Mouse (Mus musculus) liver, postnatal 0 days (tissue): ENCODE results near the gene Uxs1. TPM values are rescaled to one million over a fixed set of nuclear protein-coding genes. Genes with fewer than 3 reads are reported as not detected.

Experiments
- ATAC-seq: fragments of 200-750 bp; cut with Nextera tagmentation; 2 replicates; pipeline ENCODE4 v1.8.0; 2017; ENCODE audit warnings: mild to moderate bottlenecking, moderate library complexity
- DNase-seq: peaks from one replicate; pipeline ENCODE4 v3.0.0-alpha.2; 2016
- H3K27ac ChIP-seq: fragments of 300-500 bp; sonication (generic); 2 replicates; pipeline ENCODE4 v1.5.1; 2014; ENCODE audit warnings: antibody characterized with exemption, moderate library complexity, mild to moderate bottlenecking, low read depth
- H3K27me3 ChIP-seq: fragments of 300-500 bp; sonication (generic); 2 replicates; pipeline ENCODE4 v1.6.1; 2014; ENCODE audit warnings: low read length, control low read depth, mixed read lengths; ENCODE audit not compliant: insufficient read depth
- H3K36me3 ChIP-seq: fragments of 300-500 bp; sonication (generic); replicated peaks from 2 replicates; pipeline ENCODE4 v1.6.1; 2014; ENCODE audit warnings: mild to moderate bottlenecking, control low read depth, low read length, moderate library complexity, mixed read lengths; ENCODE audit not compliant: insufficient read depth
- H3K4me1 ChIP-seq: fragments of 300-500 bp; sonication (generic); 2 replicates; pipeline ENCODE4 v1.6.1; 2014; ENCODE audit warnings: antibody characterized with exemption, mild to moderate bottlenecking, control low read depth; ENCODE audit not compliant: insufficient read depth
- H3K4me2 ChIP-seq: fragments of 300-500 bp; sonication (generic); 2 replicates; pipeline ENCODE4 v1.6.1; 2014; ENCODE audit warnings: low read depth, mild to moderate bottlenecking, low read length, moderate library complexity, mixed read lengths
- H3K4me3 ChIP-seq: fragments of 300-500 bp; sonication (generic); 2 replicates; pipeline ENCODE4 v1.5.1; 2014; ENCODE audit warnings: low read depth, low read length
- H3K9ac ChIP-seq: fragments of 300-500 bp; sonication (generic); replicated peaks from 2 replicates; pipeline ENCODE4 v1.6.1; 2014; ENCODE audit warnings: mild to moderate bottlenecking, moderate library complexity
- H3K9me3 ChIP-seq: fragments of 300-500 bp; sonication (generic); 2 replicates; pipeline ENCODE4 v1.6.1; 2016; ENCODE audit warnings: mild to moderate bottlenecking, control low read depth, low read length, mixed read lengths
- CTCF ChIP-seq: sonication (generic); IDR thresholded peaks from 2 replicates; pipeline ENCODE4 v1.5.1; 2016; ENCODE audit warnings: antibody characterized with exemption, low read depth
- EP300 ChIP-seq: IDR thresholded peaks from 2 replicates; pipeline ENCODE4 v1.6.1; 2016; ENCODE audit warnings: antibody characterized with exemption, low read depth, mild to moderate bottlenecking
- WGBS: fragments of 180-500 bp; shearing (Covaris S2); extraction: QIAGEN DNeasy Blood & Tissue Kit; methylation state at CpG from one replicate; pipeline ENCODE4 v1.1.7; 2014; ENCODE audit not compliant: insufficient replicate concordance; 5-methylcytosine and 5-hydroxymethylcytosine counted together
- polyA plus RNA-seq: library from polyadenylated mRNA; unstranded; fragments of >200 nt; fragmentation: Nextera tagmentation; extraction: Ambion mirVana; gene quantifications from 2 replicates; pipeline ENCODE4 v1.2.1, GENCODE M21; 2015

Gene Uxs1
- polyA plus RNA-seq, 1 experiment from 2014 or later, result 7.4 TPM

DNA sequence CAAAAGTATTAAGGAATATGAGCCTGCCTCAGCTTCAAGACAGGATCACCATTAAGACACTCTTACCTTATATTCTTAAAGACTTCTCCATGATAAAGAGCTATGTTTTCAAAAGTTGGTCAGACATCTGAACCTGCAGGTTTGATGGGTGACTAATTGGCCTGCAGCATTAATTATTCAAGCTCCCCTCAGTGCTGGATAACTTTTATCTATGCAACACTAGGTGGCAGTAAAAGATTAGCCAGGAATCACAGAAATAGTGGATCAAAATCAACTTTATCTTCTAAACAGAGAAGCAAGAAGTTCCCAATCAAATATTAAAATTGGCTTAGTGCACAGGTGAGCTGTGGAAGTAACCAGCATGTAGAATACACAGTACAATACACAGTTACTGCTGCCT is 67.5 kb downstream of the Uxs1 start:
- DNase-seq (no peak), ATAC-seq (no peak)
- Histone ChIP-seq H3K4me3 (no peak overlapping the region), H3K9me3 (no peaks in the 10 kb centered on the region), H3K27ac (no peak overlapping the region), H3K9ac (no peak overlapping the region), H3K27me3 (no peaks in the 10 kb centered on the region), H3K36me3 (peaks cover 24% of the 10 kb centered on the region), H3K4me2 (no peak overlapping the region), H3K4me1 (no peaks in the 10 kb centered on the region)
- TF ChIP-seq EP300, result no peak
- peak; percentile 63 for TF ChIP-seq CTCF

DNA sequence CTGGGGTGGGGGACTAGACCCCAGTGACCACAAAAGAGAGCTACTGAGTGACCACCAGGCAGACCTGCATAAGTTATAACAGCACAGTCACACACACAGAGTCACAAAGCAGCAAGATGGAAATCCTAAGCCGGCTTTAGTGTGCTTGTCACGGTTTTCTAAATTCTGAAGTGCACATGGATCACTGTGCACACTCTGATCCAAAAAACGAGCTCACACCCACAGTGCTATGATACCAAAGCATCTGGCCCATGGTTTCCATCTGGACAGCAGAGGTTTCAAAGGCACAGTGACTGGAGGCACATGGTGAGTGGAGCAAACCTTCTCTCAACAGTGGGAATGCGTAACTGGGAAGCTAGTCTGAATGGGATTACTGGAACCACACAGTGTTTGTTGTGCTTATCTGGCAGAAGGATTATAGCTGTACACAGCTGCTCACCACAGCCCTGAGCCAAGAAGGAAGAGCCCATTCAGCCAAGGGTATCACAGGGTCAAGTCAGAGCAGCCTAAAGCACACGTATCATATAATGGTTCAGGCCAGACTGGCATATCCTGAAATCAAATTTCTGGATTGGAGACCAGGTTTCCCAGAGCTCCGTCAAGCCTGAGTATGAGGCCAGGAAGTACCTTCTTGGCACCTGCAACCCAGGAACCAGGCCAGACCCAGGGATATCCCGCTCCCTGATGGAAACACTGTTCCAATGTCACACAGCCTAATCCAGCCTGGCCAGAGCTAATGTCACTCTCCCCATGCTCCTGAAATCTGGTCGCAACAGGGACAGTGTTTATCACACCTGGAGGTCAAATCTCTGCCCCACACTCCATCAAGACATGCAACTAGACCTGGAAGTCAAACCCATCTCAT is 72.9 kb downstream of the Uxs1 start:
- Histone ChIP-seq H3K9me3 (no peaks in the 10 kb centered on the region), H3K4me2 (no peak overlapping the region), H3K36me3 (peaks cover 30% of the 10 kb centered on the region), H3K27me3 (no peaks in the 10 kb centered on the region), H3K27ac (no peak overlapping the region), H3K9ac (no peak overlapping the region), H3K4me3 (no peak overlapping the region), H3K4me1 (no peaks in the 10 kb centered on the region)
- no peak for TF ChIP-seq CTCF
- TF ChIP-seq EP300, result no peak
- 83% methylated on average over 8 of the region's 8 CpGs for whole genome bisulfite sequencing
- DNase-seq (no peak), ATAC-seq (no peak)

DNA sequence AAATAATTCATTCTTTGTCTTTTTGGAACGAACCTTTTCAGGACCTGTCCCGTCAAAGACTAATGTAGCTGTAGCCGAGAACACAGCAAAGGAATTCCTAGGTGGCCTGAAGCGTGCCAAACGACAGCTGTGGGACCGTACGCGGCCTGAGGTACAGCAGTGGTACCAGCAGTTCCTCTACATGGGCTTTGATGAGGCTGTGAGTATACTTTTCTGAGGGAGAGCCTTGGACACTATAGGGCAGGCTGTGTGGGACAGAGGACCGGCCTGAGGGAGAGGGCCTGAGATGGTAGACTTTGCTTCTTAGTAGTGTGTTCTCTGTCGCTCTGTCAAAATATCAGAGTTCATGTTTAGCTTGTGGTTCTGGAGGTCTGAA is 89.1 kb downstream of the Uxs1 start:
- TF ChIP-seq CTCF, result no peak
- no peak for TF ChIP-seq EP300
- Histone ChIP-seq H3K27ac (no peak overlapping the region), H3K9me3 (peaks cover 3% of the 10 kb centered on the region; the same call in 1 of the 2 replicates), H3K4me1 (no peaks in the 10 kb centered on the region), H3K9ac (no peak overlapping the region), H3K36me3 (no peaks in the 10 kb centered on the region), H3K4me3 (no peak overlapping the region), H3K4me2 (no peak overlapping the region), H3K27me3 (no peaks in the 10 kb centered on the region)
- WGBS, result 87% methylated on average over 10 of the region's 10 CpGs
- DNase-seq, result no peak
- no peak for ATAC-seq

DNA sequence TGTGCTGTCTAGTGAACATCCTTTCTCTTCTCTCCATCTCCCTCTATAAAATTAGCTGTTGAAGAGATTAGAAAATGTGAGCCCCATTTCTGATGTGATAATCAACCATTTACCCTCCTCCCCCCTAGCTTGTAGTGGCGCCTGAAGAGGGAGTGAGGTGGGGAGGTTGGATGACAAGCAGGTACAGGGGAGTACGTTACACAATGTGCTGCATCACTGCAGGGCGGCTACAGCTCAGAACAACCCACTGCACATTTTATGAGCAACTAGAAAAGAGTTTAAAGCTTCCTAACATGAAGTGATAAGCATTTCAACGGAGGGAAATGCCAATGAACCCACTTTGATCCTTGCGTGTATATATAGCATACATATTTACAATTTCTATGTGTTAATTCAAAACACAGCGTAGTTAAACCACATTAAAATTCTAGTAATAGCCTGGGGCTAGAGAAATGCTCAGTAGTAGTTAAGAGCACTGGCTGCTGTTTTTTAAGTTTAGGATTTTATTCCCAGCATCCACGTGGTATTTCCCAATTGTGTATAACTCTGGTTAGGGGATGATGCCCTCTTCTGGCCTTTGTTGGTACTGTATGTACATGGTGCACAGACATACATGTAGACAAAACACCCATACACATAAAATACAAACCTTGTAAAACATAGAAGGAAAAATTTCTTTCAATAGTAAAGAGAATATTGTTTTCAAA is 89.6 kb downstream of the Uxs1 start:
- DNase-seq, result peak; percentile 28
- TF ChIP-seq EP300 (no peak), CTCF (peak; percentile 70)

DNA sequence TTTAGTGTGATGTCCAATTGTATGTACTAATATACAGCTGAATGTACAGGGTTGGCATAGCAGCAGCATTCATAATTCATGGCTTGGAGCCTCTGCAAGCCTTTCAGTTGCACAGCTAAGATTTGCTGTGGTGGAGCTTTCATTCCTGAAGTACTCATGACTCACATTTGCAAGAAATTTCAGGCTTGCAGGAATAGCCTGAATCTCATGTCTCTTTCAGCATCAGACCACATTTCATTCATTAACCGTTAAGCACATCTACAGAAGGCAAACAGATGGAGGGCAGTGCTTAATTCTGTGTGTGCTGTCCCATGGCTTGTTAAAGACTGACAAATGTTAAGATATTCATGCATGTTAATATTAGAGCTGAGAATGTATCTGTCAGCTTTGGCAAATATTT is 94.9 kb downstream of the Uxs1 start:
- Histone ChIP-seq H3K27me3 (no peaks in the 10 kb centered on the region), H3K36me3 (no peaks in the 10 kb centered on the region), H3K9me3 (peaks cover 3% of the 10 kb centered on the region; the same call in 1 of the 2 replicates), H3K4me1 (no peaks in the 10 kb centered on the region), H3K9ac (no peak overlapping the region), H3K4me2 (no peak overlapping the region), H3K4me3 (no peak overlapping the region), H3K27ac (no peak overlapping the region)
- 78% methylated on average over 1 of the region's 1 CpGs for WGBS
- DNase-seq (no peak), ATAC-seq (no peak)
- no peak for TF ChIP-seq CTCF
- no peak for TF ChIP-seq EP300

More for the DNA sequence above, 89.6 kb downstream of the Uxs1 start:
- no peaks in the 10 kb centered on the region for H3K36me3 ChIP-seq
- no peak overlapping the region for H3K4me2 ChIP-seq
- no peak overlapping the region for H3K4me3 ChIP-seq
- H3K9ac ChIP-seq, result no peak overlapping the region
- ATAC-seq, result no peak
- H3K9me3 ChIP-seq, result peaks cover 3% of the 10 kb centered on the region; the same call in 1 of the 2 replicates
- no peaks in the 10 kb centered on the region for H3K4me1 ChIP-seq
- no peaks in the 10 kb centered on the region for H3K27me3 ChIP-seq
- H3K27ac ChIP-seq, result no peak overlapping the region
- 69% methylated on average over 7 of the region's 7 CpGs for WGBS

DNA sequence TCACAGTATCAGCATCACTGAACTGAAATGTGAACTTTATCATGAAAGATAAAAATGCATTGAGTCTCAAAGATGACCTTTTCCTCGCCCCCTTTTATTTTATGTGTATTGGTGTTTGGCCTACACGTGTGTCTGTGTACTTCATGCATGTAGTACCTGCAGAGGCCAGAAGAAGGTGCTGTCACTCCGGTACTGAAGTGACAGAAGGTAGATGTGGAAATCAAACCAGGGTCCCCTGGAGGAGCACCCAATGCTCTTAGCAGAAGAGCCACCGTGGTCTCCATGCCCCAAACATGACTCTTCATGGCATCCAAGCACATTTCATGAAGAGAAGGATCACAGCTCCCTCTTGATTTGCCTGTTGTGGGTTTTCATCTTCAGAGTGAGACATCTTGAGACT is 95.5 kb downstream of the Uxs1 start:
- Histone ChIP-seq H3K36me3 (no peaks in the 10 kb centered on the region), H3K9me3 (peaks cover 3% of the 10 kb centered on the region; the same call in 1 of the 2 replicates), H3K27me3 (no peaks in the 10 kb centered on the region), H3K4me1 (no peaks in the 10 kb centered on the region), H3K4me3 (no peak overlapping the region), H3K4me2 (no peak overlapping the region), H3K27ac (no peak overlapping the region), H3K9ac (no peak overlapping the region)
- ATAC-seq (no peak), DNase-seq (no peak)
- TF ChIP-seq EP300 (no peak), CTCF (peak; percentile 43; the same call in 1 of the 2 replicates)
- WGBS, result 72% methylated on average over 4 of the region's 4 CpGs
